In genomic region chr2:30759858-30760547, GRCm38 (mm10) we compare ENCODE assay signal across 8 mouse cellular contexts. TPM values are rescaled to one million over a fixed set of nuclear protein-coding genes. Genes with fewer than 3 reads are reported as not detected.
DNase-seq lines count a peak whose midpoint lies in the region; ATAC-seq lines count a peak whose summit lies in the region.

No protein-coding gene starts in this region.

- no peak for ATAC-seq in heart, embryonic 16.5 days (replicated peaks; ENCODE audit: extremely low read depth, insufficient read depth, low FRiP score)
- no peak for ATAC-seq in neural tube, embryonic 11.5 days (ENCODE audit: insufficient read depth, low FRiP score, low TSS enrichment)
- no peak for ATAC-seq in megakaryocyte progenitor cell, adult 5-6 weeks (replicated peaks; ENCODE audit: poor library complexity)

- no peaks in the 10 kb centered on the region for H3K27me3 ChIP-seq in heart, embryonic 16.5 days (ENCODE audit: control insufficient read depth, insufficient read depth, low read length)
- no peaks in the 10 kb centered on the region for H3K27me3 ChIP-seq in neural tube, embryonic 11.5 days (ENCODE audit: control insufficient read depth, insufficient read depth, low read length)

- H3K27ac ChIP-seq in heart, embryonic 16.5 days (ENCODE audit: low read length) = peak overlapping the region; percentile 93
- peak overlapping the region; percentile 71 for H3K27ac ChIP-seq in brown adipose tissue, adult 24 weeks (replicated peaks; ENCODE audit: low read depth, low read length)
- peak overlapping the region; percentile 78 for H3K27ac ChIP-seq in neural tube, embryonic 11.5 days (ENCODE audit: low read depth, low read length)

- H3K4me2 ChIP-seq in heart, embryonic 16.5 days (ENCODE audit: low read depth, low read length) = no peak overlapping the region
- no peak overlapping the region for H3K4me2 ChIP-seq in neural tube, embryonic 11.5 days (ENCODE audit: low read depth)

- no peaks in the 10 kb centered on the region for H3K36me3 ChIP-seq in heart, embryonic 16.5 days (ENCODE audit: control insufficient read depth, insufficient read depth)
- H3K36me3 ChIP-seq in neural tube, embryonic 11.5 days (ENCODE audit: control insufficient read depth, insufficient read depth, low read length) = no peaks in the 10 kb centered on the region

- no peak overlapping the region for H3K4me3 ChIP-seq in heart, embryonic 16.5 days (ENCODE audit: low read length)
- no peak overlapping the region for H3K4me3 ChIP-seq in brown adipose tissue, adult 24 weeks (ENCODE audit: insufficient read depth, low read depth, low read length)
- H3K4me3 ChIP-seq in neural tube, embryonic 11.5 days (ENCODE audit: low read depth, low read length) = no peak overlapping the region

- WGBS in heart, embryonic 16.5 days = 62% methylated on average over 10 of the region's 10 CpGs
- WGBS in neural tube, embryonic 11.5 days = 12% methylated on average over 10 of the region's 10 CpGs

- intact Hi-C loops in heart, postnatal 25 days (cut with DNase I) = no loop called here

- no peak overlapping the region for H3K9ac ChIP-seq in heart, embryonic 16.5 days (ENCODE audit: low read length)
- 0 out of 2 replicates have a peak overlapping the region, but pooled peaks have one; percentile 3 for H3K9ac ChIP-seq in neural tube, embryonic 11.5 days (ENCODE audit: low read length)

- no peak for DNase-seq in heart, postnatal 25 days (ENCODE audit: low spot score)
- peak; percentile 79 for DNase-seq in kidney, adult 18-20 months
- DNase-seq in neural tube, embryonic 11.5 days (ENCODE audit: low spot score) = no peak
- DNase-seq in urinary bladder, postnatal 10 days (ENCODE audit: low spot score) = no peak
- no peak for DNase-seq in left cerebral cortex, adult 18-20 months (ENCODE audit: low spot score in 2 of 2)

- peaks cover 27% of the 10 kb centered on the region for H3K4me1 ChIP-seq in heart, embryonic 16.5 days (ENCODE audit: control insufficient read depth, insufficient read depth, low read length)
- peaks cover 16% of the 10 kb centered on the region for H3K4me1 ChIP-seq in brown adipose tissue, adult 24 weeks (ENCODE audit: control insufficient read depth, insufficient read depth, insufficient read length, low read length)
- H3K4me1 ChIP-seq in neural tube, embryonic 11.5 days (ENCODE audit: control insufficient read depth, insufficient read depth, low read length) = peaks cover 23% of the 10 kb centered on the region

- peaks cover 7% of the 10 kb centered on the region; the same call in 1 of the 2 replicates for H3K9me3 ChIP-seq in heart, embryonic 16.5 days (replicated peaks; ENCODE audit: control insufficient read depth, low read length)
- 0 out of 2 replicates have a peak, but pooled peaks cover 3% of the 10 kb centered on the region for H3K9me3 ChIP-seq in neural tube, embryonic 11.5 days (ENCODE audit: control insufficient read depth, low read length)

RNA-seq across cellular contexts. Expression of gene 1700001O22Rik, which starts 43.5 kb away (rescaled TPM):
- polyA plus RNA-seq in heart, embryonic 16.5 days (2015; fragmentation: Nextera tagmentation; extraction: Ambion mirVana) = 2.2 and 2.7 TPM in 2 replicates
- total RNA-seq in heart, postnatal 25 days (2021) = under 1 TPM; 0.26 to 0.70 TPM
- not detected in 2 replicates for polyA plus RNA-seq in brown adipose tissue, adult 24 weeks (2012; ENCODE audit: insufficient read depth, insufficient read length, missing spikeins)
- polyA plus RNA-seq in neural tube, embryonic 11.5 days (2014; fragmentation: Nextera tagmentation; extraction: Ambion mirVana) = 1.8 and 2.5 TPM in 2 replicates
- not detected in 2 replicates for total RNA-seq in megakaryocyte progenitor cell, adult 5-6 weeks (2015)
- not detected in 2 replicates for total RNA-seq in megakaryocyte progenitor cell, adult 5-6 weeks (2017)
- total RNA-seq in left cerebral cortex, adult 18-20 months (2021) = 1 to 10 TPM; 8.2 to 8.4 TPM

RNA-seq across cellular contexts. Expression of gene Ntmt1, which starts 47.6 kb away (rescaled TPM):
- polyA plus RNA-seq in heart, embryonic 16.5 days (2015; fragmentation: Nextera tagmentation; extraction: Ambion mirVana) = 90.0 and 90.4 TPM in 2 replicates
- 10 to 100 TPM; 30.6 to 31.1 TPM for total RNA-seq in heart, postnatal 25 days (2021)
- 14.6 and 22.2 TPM in 2 replicates for polyA plus RNA-seq in brown adipose tissue, adult 24 weeks (2012; ENCODE audit: insufficient read depth, insufficient read length, missing spikeins)
- polyA plus RNA-seq in neural tube, embryonic 11.5 days (2014; fragmentation: Nextera tagmentation; extraction: Ambion mirVana) = 110 and 111 TPM in 2 replicates
- total RNA-seq in megakaryocyte progenitor cell, adult 5-6 weeks (2015) = 15.4 and 20.2 TPM in 2 replicates
- total RNA-seq in megakaryocyte progenitor cell, adult 5-6 weeks (2017) = 15.4 and 19.9 TPM in 2 replicates
- 10 to 100 TPM; 32.9 to 34.1 TPM for total RNA-seq in left cerebral cortex, adult 18-20 months (2021)

Comparison
In these comparisons a context has a peak if more than half of its experiments do, and no peak if none do; other contexts are left out.
1. RNA of gene 1700001O22Rik, which starts 43.5 kb away (total RNA-seq): 8.2 to 8.4 TPM in left cerebral cortex, adult 18-20 months; 0.26 to 0.70 TPM in heart, postnatal 25 days and not detected in megakaryocyte progenitor cell, adult 5-6 weeks; every median in the first group is over 4 times any median in the second.
2. Peak in every context shown above with its lines, with median percentiles within 50 percentile points of each other: H3K27ac ChIP-seq.